Comparison of ENCODE assay signal across 1 mouse cellular context in the genomic region with DNA sequence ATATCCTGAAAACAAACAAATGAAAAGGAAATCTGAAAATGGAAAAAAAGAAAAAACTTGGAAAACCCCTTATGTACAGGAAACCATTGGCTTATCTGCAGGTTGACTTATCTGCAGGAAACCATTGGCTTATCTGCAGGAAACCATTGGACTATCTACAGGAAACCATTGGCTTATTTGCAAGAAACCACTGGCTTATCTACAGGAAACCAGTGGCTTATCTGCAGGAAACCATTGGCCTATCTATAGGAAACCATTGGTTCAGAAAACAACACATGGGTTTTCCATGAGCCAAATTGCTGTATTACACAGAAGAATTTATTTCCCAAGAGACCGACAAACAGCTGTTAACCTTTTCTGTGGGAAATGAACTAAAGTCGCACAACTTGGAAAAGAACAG.
A peak's percentile ranks its signal among the peaks of the same experiment; 100 is the strongest.
TF ChIP-seq lines count a peak whose summit lies in the region.

No protein-coding gene starts in this region.

TF ChIP-seq in MEL, 35 proteins besides CTCF, POLR2A, EP300 and RAD21:
- TF ChIP-seq SIN3A (IDR thresholded peaks at IDR 0.05; ENCODE audit: low read length) (no peak), ETS1 (IDR thresholded peaks at IDR 0.05; ENCODE audit: low read depth, low read length) (no peak), GATA1 (IDR thresholded peaks at IDR 0.05; ENCODE audit: low read depth, low read length) (peak; percentile 75), TCF12 (IDR thresholded peaks at IDR 0.05; ENCODE audit: low read depth, low read length) (peak; percentile 35; the same call in 1 of the 2 replicates), KAT2A (conservative IDR thresholded peaks at IDR 0.05; ENCODE audit: low read depth, low read length) (no peak)
